Mouse (Mus musculus) NIH3T3 (cell line): ENCODE measurements around the gene Tbx4.

Experiments
- DNase-seq: peaks from one replicate; pipeline ENCODE4 v3.0.0-alpha.2; 2012; ENCODE audit warnings: low read depth

Gene Tbx4

DNA sequence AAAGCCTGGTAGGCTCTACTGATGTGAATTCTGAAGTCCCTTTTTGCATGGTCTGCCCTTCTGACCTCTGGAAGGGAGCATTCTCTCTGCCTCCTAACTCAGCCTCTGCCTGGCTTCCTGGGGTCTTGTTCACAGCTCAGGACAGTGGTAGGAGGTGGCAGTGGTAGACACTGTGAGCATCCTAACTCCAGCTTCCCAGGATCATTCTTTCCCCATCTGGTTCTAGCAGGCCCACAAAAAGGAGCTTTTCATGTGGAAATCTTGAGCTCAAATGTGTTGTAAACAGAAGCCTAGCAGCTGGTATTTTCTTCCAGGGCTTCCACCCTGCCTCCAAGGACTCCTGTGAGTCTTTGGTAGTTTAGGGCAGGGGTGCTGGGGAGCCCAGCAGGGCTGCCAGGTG lies 14.1 kb downstream of the Tbx4 start:
- no peak for DNase-seq

DNA sequence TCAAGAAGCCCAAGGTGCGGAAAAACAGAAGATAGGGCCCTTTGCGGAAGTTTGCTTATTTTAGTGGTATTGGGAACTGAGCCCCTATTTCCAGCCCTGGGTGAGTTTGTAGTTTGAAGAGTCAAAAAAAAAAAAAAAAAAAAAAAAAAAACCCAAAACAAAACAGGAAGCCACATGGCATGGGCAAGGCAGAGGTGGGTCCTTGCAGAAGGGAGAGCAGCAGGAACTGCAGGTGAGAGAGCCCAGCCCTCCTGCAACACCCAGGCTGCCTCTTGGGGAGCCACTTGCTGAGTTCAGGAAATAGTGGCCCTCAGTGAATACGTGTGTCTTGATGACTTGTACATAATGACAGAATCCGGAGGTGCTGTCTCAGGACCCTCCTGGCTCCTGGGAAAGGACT lies 23.3 kb downstream of the Tbx4 start:
- DNase-seq: no peak

DNA sequence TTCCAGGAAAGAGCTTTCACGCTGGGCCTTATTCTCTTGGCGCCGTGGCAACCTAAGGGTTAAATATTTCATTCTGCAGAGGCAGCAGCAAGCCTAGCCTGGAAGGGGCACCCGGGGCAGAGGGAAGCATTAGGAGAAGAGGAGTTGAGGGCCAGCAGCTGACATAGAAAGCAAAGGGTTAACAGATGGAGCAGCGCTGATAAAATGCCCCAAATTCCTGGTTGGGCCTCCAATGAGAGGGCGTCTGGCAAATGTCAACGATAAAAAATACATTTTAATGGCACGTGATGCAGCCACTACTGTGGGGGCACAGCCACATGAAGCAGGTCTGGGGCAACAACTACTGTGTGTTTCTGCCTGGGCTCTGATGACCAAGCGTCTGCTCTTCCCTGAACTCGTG lies 23.9 kb downstream of the Tbx4 start:
- DNase-seq: no peak

DNA sequence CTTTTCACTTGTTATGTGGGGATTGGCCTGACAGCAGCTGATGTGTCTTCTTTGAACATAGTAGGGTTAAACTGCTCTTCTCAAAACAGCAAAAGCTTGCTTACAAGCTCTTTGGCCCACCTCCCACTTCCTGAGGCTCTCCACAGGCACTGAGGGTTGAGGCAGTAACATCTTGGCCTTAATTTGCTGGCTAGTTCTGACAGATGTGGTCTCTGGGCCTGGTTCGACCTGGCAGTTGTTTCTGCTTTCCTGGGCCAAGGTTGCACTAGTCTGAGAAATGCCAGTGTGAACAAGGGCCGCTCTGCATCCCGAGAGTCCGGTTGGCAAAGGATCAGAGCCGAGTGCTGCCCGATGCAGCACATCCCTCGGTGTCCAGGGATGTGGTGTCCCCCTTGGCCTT lies 27.3 kb downstream of the Tbx4 start:
- peak; percentile 9 for DNase-seq

DNA sequence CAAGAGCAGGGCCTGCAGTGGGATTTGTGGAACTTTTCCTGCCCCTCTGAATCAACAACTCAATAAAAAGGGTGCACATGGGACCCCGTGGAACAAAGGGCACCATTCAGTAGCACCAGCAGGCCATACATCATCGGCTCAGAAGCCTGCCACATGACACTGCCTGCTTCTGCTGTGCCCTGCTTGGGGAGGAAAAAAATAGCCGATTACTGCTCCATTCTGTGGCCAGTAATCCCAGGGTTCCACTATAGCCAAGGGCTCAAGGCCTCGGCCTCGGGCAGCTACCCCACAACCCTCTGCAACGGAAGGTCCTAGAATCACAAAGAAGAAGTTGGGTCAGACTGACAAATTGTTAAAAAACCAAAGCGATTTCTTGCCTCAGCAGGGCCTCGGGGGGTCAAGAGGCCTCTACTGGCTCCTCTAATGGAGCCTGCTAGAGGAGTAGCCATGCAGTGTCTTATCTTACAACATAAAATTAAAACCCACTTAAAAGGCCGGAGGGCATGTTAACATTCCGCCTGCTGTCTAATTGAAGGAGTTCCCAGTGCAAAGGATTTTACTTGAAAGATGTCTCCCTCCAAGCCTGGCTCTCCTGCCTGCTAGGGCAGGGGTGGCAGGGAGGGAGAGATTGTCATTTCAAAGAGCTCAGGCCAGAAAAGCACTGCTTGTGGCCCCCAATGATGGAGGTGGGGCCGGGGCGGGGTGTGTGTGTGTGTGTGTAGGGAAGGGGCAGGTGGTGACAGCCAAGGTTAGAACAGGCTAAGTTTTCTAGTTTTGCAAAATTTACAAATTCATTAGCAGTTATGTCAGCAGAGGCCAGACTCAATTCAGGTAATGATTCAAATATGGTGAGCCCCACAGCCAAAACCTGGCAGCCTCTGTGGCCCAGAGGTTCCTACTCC lies 31.1 kb downstream of the Tbx4 start:
- DNase-seq: no peak

DNA sequence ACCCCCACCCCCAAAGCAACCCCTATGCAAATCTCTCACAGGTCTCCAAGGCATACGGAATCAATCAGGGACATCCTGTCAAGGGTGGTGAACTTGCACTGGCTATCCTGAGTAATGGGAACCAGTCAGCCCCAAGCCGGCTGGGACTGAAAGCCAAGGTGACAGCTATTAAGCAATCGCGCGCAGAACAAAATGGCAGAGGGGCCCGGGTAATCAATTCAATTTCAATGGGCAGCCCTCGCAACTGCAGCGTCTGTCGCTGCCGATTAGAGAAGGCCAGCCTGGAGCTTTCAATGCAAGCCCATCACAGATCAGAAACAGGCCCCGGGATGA lies 31.7 kb downstream of the Tbx4 start:
- no peak for DNase-seq

DNA sequence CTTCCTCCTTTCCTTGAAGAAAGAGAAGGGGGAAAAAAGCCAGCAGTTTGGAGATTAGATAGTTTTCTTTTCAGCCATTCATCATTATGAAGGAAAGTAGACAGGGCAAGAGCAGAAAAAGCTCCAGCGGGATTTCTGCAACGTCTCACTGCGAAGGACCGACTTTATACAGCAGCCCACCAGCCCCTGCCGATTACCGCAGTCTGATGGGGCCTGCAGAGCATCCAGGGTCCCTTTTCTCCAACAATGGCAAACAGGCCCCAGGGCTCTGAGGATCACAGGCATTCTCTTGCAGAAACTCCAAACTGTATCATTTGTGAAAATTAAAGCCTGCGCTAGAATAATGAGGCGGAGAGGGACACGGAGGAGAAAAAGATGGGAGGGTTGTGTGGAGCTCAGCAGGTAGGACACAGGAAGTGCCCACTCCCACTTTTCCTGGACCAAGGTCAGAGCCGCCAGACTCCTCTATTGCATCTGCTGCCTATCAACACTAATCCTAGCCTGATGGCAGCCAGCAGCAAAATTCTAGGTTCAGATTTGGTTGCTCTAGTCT lies 32.2 kb downstream of the Tbx4 start:
- no peak for DNase-seq

DNA sequence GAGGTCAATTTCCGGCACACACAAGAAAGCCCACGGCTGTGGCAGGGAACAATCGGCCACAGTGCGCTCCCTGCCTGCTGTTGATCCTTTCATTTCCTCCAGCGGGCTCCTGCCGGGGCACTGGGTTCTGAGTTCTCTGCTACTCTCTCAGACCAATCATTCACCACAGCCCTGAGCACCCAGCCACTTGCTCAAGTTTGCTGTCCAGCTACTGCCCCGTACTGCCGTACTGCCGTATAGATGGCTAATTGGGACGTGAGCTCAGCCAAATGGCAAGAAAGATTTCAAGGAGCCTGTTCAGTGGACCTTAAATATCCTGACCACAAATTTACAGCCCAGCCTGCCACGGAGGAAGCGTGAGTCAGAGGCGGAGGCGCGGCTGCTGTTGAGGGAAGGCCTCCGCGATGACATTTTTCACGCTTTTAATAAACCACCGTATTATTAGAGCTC lies 39.1 kb downstream of the Tbx4 start:
- peak; percentile 65 for DNase-seq

DNA sequence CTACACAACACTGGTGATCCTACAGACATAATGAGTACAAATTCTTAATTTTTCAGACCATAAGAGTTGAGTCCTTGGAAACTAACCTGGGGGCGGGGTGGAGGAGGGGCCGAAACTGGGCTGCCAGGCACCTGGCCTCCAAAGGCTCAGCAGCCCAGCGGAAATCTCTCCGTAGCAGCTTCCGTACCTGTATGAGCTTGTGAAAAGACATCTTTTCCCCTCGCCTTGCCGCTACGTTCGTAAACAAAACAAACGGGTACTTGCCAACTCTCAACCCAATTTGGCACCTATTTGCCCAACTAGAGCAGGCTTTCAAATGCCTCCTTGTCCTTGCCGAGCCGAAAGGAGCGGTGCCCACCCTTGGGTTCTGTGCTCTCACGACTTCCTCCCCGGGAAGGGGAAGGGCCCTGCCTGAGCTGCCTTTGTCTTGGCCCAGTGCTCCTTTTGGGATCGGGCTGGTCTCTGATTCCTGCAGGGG lies 40.1 kb downstream of the Tbx4 start:
- no peak for DNase-seq

DNA sequence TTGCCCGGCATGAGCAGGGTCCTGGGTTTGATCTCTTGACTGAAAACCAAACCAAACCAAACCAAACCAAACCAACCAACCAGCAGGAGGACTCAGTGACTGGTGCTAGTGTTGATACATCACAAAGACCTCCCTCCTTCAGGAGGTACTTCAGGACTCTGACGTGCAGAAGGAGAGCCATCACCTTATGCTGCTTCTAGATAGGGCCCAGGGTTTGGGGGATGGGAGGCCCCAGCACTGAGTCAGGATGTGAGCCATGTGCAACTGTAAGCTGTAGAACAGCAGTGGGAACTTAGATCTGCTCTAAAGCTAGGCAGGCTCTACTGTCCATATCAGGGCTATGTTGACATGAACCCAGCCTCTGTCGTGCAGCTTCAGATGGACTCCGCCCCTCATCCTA lies 41.9 kb downstream of the Tbx4 start:
- no peak for DNase-seq

DNA sequence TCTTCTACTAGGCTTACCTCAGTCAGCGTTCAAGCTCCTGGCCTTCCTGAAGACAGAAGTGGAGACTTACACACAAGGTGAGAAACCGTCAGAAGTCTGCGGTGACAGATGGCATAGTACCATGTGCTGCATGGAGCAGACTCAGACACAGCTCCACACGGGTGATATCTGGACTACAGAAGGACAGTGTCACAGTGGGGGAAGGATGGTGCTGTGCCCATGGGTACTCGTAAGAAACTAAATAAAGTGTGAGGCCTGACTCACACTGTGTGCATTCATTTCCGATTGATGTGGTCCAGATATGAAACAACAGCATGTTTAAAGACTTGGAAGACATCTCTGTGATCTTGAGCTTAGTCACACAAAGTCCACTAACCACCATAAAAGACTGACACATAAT lies 43.4 kb downstream of the Tbx4 start:
- DNase-seq: no peak

DNA sequence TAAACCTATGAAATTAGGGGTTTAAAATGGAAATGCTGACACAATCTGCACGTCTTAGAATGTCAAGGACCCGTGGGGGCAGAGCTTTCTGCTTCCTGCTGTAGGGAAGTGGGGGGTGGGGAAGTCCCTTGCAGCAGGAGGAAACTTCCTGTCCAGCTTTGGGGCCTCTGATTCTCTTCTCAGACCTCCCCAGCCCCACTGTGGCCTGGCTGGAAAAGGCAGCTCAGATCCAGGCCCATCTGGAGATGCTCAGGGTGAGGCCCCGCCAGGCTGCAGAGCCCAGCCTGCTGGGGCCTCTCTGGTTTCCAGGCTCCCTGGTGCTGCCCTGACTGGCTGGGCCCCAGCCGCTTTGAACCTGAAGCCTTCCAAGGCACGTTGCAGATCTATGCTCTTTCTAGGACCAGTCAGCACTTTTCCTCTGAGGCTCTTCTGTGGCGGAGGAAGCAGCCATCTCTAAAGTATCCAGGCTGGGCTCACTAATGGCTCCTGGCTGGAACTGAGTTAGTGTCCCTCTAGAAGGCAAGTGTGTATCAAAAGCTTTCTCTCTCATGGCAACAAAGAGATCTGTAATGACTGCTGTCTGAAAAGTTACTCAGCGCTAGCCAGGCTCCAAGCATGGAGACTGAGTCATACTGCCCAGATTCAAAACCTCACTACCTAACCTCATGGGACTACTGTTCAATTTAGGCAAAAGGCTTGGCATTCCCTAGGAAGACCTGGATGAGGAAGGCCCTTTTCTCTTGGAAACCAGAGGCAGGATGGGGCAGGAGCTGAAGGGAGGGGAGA lies 55.8 kb downstream of the Tbx4 start:
- peak; percentile 79 for DNase-seq

DNA sequence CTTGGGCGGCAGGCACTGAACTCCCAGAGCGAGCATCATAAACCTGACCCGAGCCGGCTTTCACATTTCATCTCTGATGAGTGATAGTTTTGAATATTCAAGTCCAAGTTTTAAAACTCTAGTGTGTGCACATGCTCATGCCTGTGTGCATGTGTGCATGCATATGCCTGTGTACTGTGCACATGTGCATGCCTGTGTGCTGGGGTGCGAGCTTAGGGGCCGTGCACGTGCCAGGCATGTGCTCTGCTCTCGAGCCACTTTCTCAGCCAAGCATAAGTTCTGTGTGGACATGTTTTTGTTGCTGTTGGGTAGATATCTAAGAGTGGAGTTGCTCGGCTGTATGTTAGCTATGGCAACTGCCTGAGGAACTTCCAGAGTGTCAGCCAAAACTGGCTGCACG lies 62.5 kb downstream of the Tbx4 start:
- DNase-seq: no peak

DNA sequence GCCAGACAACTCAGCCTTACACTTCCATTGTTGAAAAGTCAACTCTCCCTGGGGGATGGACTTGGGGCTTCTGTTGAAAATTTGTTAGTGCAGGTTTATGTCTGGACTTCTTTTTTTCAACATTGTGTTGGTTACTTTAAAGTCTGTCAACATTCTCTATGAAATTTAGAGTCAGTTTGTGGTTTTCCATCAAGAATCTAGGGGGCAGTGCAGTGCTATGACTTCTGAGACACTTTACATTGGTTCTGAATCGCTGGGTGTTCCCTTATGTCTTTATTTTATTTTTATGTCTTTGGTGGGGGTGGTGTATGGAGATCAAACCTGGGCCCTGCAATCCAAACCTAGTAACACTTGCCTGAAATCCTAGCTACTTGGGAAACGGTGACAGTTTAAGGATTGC lies 63.5 kb downstream of the Tbx4 start:
- DNase-seq: no peak

DNA sequence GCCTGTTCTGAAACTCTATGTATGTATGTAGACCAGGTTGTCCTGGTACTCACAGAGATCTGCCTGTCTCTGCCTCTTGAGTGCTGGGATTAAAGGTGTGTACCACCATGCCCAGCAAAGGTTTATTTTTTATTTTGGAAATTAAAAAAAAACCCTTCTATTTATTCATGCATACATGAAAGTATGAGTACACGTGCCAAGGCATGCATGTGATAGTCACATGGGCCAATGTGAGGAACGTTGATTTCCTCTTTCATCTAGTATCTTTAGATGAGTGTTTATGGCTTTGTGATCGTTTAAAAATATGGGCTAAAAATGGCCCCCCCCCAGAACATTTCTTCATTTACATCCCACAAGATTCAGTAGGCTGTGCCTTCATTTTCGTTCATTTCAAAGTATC lies 66.3 kb downstream of the Tbx4 start:
- no peak for DNase-seq

DNA sequence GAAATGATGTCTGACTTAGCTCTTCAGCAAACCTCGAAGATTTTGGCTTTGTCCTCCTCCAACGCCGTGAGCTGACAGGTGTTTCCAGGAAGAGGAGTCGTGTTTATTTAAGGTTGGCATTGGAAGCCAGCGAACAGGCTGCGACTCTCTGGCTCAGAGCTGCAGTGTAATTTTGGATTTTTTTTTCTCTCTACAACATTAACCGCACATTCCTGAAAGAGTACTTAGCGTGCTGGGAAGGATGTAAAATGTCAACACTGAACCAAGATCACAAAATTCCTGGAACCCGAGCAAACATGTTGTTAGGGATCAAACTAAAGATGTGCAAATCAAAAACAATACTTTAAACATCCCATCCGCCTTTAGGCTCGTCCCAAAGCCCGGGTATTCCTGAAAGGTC lies 69.4 kb downstream of the Tbx4 start:
- no peak for DNase-seq

DNA sequence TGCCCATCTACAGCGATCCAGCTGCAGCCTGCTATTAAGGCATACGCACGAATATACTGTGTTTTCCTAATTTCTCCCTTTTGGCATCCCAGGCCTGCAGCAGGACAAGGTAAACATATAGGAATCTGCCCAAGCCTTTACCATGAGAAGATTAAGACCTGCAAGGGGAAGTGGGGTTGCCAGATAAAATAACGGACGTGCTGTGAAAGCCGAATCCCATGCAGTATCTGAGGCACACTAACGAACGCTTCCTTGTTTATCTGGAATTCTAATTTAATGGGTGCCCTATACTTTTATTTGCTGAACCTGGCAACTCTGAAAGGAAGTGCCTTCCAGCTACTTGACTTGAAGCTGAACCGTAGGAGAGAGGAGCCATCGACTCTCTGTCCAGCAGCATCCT lies 70.2 kb downstream of the Tbx4 start:
- no peak for DNase-seq

DNA sequence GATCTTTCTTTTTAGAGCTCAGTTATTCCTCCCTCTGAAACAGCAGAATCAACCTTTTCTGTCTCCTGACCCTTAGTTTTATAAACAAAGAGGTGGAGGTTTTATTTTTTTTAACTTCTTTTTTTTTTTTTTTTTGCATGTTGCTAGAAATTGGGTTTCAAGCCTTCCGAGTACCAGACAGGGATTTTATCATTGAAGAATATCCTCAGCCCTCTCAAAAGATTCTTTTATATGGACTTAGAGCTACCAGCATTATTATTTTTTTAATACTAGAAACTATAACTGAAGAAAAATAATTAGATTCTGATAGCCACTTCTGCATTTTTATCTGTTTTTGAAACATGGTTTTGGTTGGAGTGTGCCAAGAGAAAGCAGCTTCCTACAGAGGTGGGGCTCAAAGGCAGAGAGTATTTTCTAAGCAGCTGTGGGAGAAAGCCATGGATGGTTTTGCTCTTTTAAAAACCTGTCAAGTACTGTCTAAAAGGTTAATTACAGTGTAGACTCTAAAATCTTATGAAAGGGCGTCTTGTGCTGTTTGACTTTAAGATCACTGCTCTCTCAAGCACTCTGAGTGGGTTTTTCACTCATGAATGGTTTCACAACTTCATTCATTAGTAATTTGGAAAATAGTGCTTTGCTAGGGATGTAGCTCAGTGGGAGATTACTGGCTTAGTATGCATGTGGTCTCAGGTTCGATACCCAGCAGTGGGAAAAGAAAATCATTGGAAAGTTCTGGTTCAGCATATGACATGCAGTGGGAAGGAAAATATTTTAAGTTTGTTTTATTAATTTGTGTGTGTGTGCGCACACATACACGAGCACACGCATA lies 70.9 kb downstream of the Tbx4 start:
- DNase-seq: no peak

DNA sequence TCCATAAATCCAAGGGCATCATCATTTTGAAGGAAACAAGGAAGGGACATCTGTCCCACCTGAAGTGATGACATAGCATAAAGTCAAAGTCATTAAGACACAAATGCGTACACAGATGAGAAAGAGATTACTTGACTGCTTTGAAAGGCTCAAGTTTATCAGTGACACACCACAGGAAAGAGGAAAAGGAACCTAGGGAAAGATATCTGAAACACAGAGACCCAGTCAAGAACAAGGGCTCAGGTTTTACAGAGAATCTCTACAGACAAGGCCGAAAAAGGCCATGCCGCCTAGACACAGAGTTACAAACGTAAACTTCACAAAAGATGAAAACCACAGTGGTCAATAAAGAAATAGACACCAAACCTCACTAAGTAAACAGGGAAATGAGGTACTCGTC lies 73.6 kb downstream of the Tbx4 start:
- no peak for DNase-seq

DNA sequence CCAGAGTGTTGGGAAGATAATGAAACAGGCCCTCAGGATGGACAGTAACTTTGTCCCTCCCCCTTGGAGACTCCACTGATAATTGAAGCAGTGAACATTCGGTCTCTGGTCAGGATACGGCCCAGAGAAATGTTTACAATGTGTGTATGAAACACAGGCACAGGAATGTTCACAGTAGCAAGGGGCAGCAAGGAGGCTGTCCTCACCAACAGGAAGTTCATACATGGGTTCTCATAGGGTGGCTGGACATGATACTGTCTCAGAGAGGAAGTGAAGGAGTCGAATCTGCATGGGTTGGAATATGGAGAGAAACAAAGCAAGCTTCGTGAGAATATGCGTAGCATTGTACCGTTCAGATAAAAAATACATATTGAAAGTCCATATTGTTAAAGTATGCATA lies 74.1 kb downstream of the Tbx4 start:
- DNase-seq: no peak

DNA sequence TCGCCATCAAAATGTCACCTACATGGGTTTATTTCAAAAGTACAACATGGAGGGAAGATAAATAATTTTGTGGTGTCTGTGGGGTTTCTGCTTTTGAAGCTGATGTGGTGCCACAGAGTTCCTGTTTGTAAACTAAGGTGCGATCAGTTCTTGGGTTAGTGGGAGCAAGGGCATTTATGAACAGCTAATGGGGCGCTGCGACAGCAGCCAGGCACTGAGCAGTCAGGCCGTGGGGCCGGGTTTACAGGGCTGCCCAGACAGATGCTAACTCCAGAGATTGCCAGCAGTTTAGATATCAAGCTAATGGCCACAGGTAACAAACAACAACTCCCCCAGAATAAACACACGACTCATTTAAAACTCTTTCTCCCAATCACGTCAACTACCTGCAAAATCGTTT lies 75.3 kb downstream of the Tbx4 start:
- DNase-seq: no peak
